Mouse (Mus musculus) G1E (cell line): ENCODE measurements around the gene Xrcc3. TPM values are rescaled to one million over a fixed set of nuclear protein-coding genes. Genes with fewer than 3 reads are reported as not detected.

Experiments
- ATAC-seq: 2 replicates; pipeline ENCODE4 v1.8.0; 2016; ENCODE audit warnings: mild to moderate bottlenecking; ENCODE audit not compliant: insufficient number of reproducible peaks, poor library complexity, low FRiP score, severe bottlenecking; ENCODE audit errors: extremely low read depth
- DNase-seq: peaks from one replicate; pipeline ENCODE4 v3.0.0; 2012; ENCODE audit warnings: low spot score
- H3K27me3 ChIP-seq: 2 replicates; pipeline ENCODE4 v1.6.1; 2012; ENCODE audit warnings: mild to moderate bottlenecking, low read length, inconsistent platforms; ENCODE audit not compliant: insufficient read depth
- H3K36me3 ChIP-seq: replicated peaks from 2 replicates; pipeline ENCODE3; 2012; ENCODE audit warnings: mild to moderate bottlenecking, inconsistent platforms
- H3K4me1 ChIP-seq: 2 replicates; pipeline ENCODE4 v1.6.1; 2012; ENCODE audit warnings: low read depth, low read length, inconsistent platforms, mixed read lengths; ENCODE audit not compliant: insufficient read depth
- H3K4me3 ChIP-seq: 2 replicates; pipeline ENCODE4 v1.5.1; 2012; ENCODE audit warnings: low read depth, mild to moderate bottlenecking, inconsistent platforms, low read length, moderate library complexity, mixed read lengths
- H3K9me3 ChIP-seq: replicated peaks from 2 replicates; pipeline ENCODE4 v1.6.1; 2012; ENCODE audit warnings: inconsistent platforms
- CTCF ChIP-seq: IDR thresholded peaks from 2 replicates; pipeline ENCODE4 v1.5.1; 2012; ENCODE audit warnings: low read depth, low read length, inconsistent platforms, mixed read lengths
- GATA1 ChIP-seq: IDR thresholded peaks from 2 replicates; pipeline ENCODE4 v1.6.1; 2012; ENCODE audit warnings: borderline replicate concordance, low read length, inconsistent platforms, mixed read lengths
- GATA2 ChIP-seq: IDR thresholded peaks from 2 replicates; pipeline ENCODE4 v1.6.1; 2012; ENCODE audit warnings: low read depth, low read length, inconsistent platforms, borderline replicate concordance
- POLR2AphosphoS5 ChIP-seq: IDR thresholded peaks from 2 replicates; pipeline ENCODE4 v1.6.1; 2012; ENCODE audit warnings: low read depth, low read length, inconsistent platforms; ENCODE audit not compliant: insufficient replicate concordance
- TAL1 ChIP-seq: conservative IDR thresholded peaks from 2 replicates; pipeline ENCODE4 v1.6.1; 2012; ENCODE audit warnings: low read depth, low read length, inconsistent platforms, mixed read lengths
- polyA plus RNA-seq: library from polyadenylated mRNA; stranded (reverse); fragments of >175 nt; gene quantifications from 2 replicates; pipeline ENCODE4 v1.2.3, GENCODE M21; 2012
- total RNA-seq, 2 experiments: library from RNA; stranded (forward) in 1 of 2; stranded (reverse) in 1 of 2; fragments of 200-1000 nt in 1 of 2; fragments of >200 nt in 1 of 2; fragmentation: Nextera tagmentation in 1 of 2; gene quantifications; 2 replicates each; pipeline ENCODE4 v1.2.3; 2014 to 2017

Xrcc3 gene
- total and polyA plus RNA-seq, 3 experiments, result 10.8 to 21.7 (median 18.3) TPM

GRCm38 (mm10) chr12:111848300-111848798 lies 34.7 kb upstream of the Xrcc3 start:
- no peaks in the 10 kb centered on the region for H3K27me3 ChIP-seq
- DNase-seq (no peak), ATAC-seq (no peak)
- peaks cover 61% of the 10 kb centered on the region for H3K36me3 ChIP-seq
- no peak for TF ChIP-seq CTCF
- TF ChIP-seq GATA1, result no peak
- TF ChIP-seq TAL1, result no peak
- no peak for TF ChIP-seq GATA2
- TF ChIP-seq POLR2AphosphoS5, result no peak
- H3K4me3 ChIP-seq, result no peak overlapping the region
- peaks cover 16% of the 10 kb centered on the region for H3K4me1 ChIP-seq
- peaks cover 4% of the 10 kb centered on the region; the same call in 1 of the 2 replicates for H3K9me3 ChIP-seq

- no peak overlapping the region for H3K4me3 ChIP-seq
- peaks cover 4% of the 10 kb centered on the region; the same call in 1 of the 2 replicates for H3K9me3 ChIP-seq
- H3K36me3 ChIP-seq, result peaks cover 68% of the 10 kb centered on the region
- ATAC-seq (no peak), DNase-seq (no peak)
- peaks cover 24% of the 10 kb centered on the region for H3K4me1 ChIP-seq
- TF ChIP-seq GATA1 (no peak), POLR2AphosphoS5 (0 out of 2 replicates have a peak, but pooled peaks have one; percentile 36)
- no peaks in the 10 kb centered on the region for H3K27me3 ChIP-seq
Measured at GRCm38 (mm10) chr12:111846815-111847214, 33.1 kb upstream of the Xrcc3 start.

GRCm38 (mm10) chr12:111845953-111846352 lies 32.3 kb upstream of the Xrcc3 start:
- Histone ChIP-seq H3K4me1 (peaks cover 24% of the 10 kb centered on the region), H3K9me3 (peaks cover 4% of the 10 kb centered on the region; the same call in 1 of the 2 replicates), H3K36me3 (peaks cover 71% of the 10 kb centered on the region), H3K27me3 (no peaks in the 10 kb centered on the region), H3K4me3 (no peak overlapping the region)
- ATAC-seq, result no peak
- no peak for TF ChIP-seq TAL1
- no peak for DNase-seq

DNA sequence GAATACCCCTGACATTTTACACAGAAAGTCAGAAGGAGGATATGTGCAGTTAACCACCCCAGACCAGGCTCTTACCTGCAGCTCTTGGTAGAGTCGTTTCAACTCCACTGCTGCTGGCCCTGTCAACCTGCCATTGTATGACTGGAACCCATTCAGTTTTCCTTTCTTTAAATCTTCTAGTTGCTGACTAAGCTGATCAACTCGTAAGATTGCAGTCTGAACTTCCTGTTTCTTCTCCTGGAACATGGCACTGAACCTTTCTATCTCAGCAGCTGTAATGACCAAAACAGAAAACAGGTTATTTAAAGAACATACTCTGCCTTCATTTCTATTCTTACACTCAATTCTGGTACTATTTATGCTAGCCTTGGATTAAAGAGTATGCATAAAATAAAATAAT lies 29.8 kb upstream of the Xrcc3 start:
- no peaks in the 10 kb centered on the region for H3K9me3 ChIP-seq
- TF ChIP-seq GATA1 (no peak), TAL1 (no peak), CTCF (no peak), GATA2 (no peak), POLR2AphosphoS5 (no peak)
- H3K4me3 ChIP-seq, result no peak overlapping the region
- H3K4me1 ChIP-seq, result peaks cover 21% of the 10 kb centered on the region
- ATAC-seq, result peak; percentile 61; the same call in 1 of the 2 replicates
- no peaks in the 10 kb centered on the region for H3K27me3 ChIP-seq
- peaks cover 82% of the 10 kb centered on the region for H3K36me3 ChIP-seq
- DNase-seq, result no peak

DNA sequence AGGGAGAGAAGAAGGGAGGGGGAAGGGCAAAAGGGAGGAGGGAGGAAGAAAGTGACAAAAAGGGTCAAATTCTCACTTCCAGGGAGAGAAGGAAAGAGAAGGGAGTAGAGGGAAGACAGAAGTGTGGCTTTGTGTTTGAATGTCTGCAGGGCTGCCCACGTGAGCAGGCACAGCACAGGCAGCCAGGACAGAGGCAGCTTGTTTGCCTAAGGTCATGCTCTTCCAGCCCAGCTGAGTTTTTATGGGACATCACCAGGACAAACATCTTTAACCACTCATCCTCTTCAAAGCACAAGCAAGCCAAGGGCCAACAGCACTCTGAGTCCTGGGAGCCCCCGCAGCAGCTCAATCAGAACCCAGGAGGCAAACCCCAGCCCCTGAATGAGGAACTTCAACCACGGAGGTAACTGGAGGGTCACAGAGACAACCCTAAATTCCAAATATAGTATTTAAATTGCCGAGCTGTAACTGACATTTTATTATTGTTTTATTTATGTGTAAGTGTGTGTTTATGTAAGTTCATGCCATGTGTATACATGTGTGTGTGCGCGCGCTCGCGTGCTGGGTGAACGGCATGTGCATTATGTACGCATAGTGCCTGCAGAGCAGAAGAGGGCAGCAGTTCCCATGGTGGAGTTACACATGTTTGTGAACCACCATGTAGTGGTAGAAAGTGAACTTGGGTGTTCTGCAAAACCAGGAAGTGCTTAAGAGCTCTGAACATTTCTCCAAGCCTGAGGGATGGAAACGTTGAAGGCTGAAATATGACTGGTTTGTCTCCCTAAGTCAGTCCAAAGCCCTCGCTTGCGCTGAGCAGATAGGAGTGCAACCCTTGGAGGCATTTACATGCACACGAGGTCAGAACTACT lies 29.1 kb upstream of the Xrcc3 start:
- H3K9me3 ChIP-seq, result no peaks in the 10 kb centered on the region
- no peak overlapping the region for H3K4me3 ChIP-seq
- no peaks in the 10 kb centered on the region for H3K27me3 ChIP-seq
- no peak for TF ChIP-seq CTCF
- TF ChIP-seq GATA1, result no peak
- no peak for TF ChIP-seq POLR2AphosphoS5
- no peak for TF ChIP-seq GATA2
- no peak for TF ChIP-seq TAL1
- DNase-seq (no peak), ATAC-seq (no peak)
- peaks cover 84% of the 10 kb centered on the region for H3K36me3 ChIP-seq
- H3K4me1 ChIP-seq, result peaks cover 20% of the 10 kb centered on the region

- ATAC-seq, result no peak
- TF ChIP-seq GATA1, result no peak
- no peak for TF ChIP-seq GATA2
- no peak for TF ChIP-seq TAL1
- TF ChIP-seq POLR2AphosphoS5, result no peak
- no peak for TF ChIP-seq CTCF
- peaks cover 100% of the 10 kb centered on the region for H3K36me3 ChIP-seq
- no peak for DNase-seq
- H3K4me3 ChIP-seq, result no peak overlapping the region
- H3K4me1 ChIP-seq, result peaks cover 18% of the 10 kb centered on the region
- no peaks in the 10 kb centered on the region for H3K9me3 ChIP-seq
- H3K27me3 ChIP-seq, result no peaks in the 10 kb centered on the region
Measured at GRCm38 (mm10) chr12:111833457-111833856, 19.8 kb upstream of the Xrcc3 start.

GRCm38 (mm10) chr12:111832643-111833042 lies 19.0 kb upstream of the Xrcc3 start:
- no peak for DNase-seq
- no peak for ATAC-seq
- H3K9me3 ChIP-seq, result no peaks in the 10 kb centered on the region
- H3K4me3 ChIP-seq, result no peak overlapping the region
- H3K27me3 ChIP-seq, result no peaks in the 10 kb centered on the region
- TF ChIP-seq POLR2AphosphoS5, result no peak
- no peak for TF ChIP-seq GATA2
- TF ChIP-seq CTCF, result no peak
- no peak for TF ChIP-seq GATA1
- TF ChIP-seq TAL1, result no peak
- peaks cover 100% of the 10 kb centered on the region for H3K36me3 ChIP-seq
- H3K4me1 ChIP-seq, result peaks cover 18% of the 10 kb centered on the region
